Mouse (Mus musculus) CH12.LX (cell line): Measurements from ENCODE around the gene Appbp2. TPM values are rescaled to one million over a fixed set of nuclear protein-coding genes. Genes with fewer than 3 reads are reported as not detected.

ENCODE experiments used
- DNase-seq: peaks from one replicate; pipeline ENCODE4 v3.0.0-alpha.2; 2013; ENCODE audit errors: extremely low read depth
- H3K27ac ChIP-seq: 2 replicates; pipeline ENCODE4 v1.5.1; 2012; ENCODE audit warnings: low read depth, mild to moderate bottlenecking, control low read depth, moderate library complexity; ENCODE audit not compliant: insufficient read depth
- H3K27me3 ChIP-seq: replicated peaks from 2 replicates; pipeline ENCODE3; 2012; ENCODE audit warnings: inconsistent platforms
- H3K36me3 ChIP-seq, 2 experiments: replicated peaks in 1 of 2; 2 replicates each; pipeline versions ENCODE3 to v1.6.1; 2012; ENCODE audit warnings: inconsistent platforms in 1 of 2, low read length in 1 of 2, mild to moderate bottlenecking in 1 of 2, mixed read lengths in 1 of 2, moderate library complexity in 1 of 2; ENCODE audit not compliant: control insufficient read depth in 1 of 2, insufficient read depth in 1 of 2
- H3K4me1 ChIP-seq, 2 experiments: 2 replicates each; pipeline ENCODE4 v1.6.1; 2012; ENCODE audit warnings: inconsistent platforms in 1 of 2, moderate library complexity in 1 of 2; ENCODE audit not compliant: insufficient read depth in 2 of 2, control insufficient read depth in 1 of 2
- H3K4me2 ChIP-seq: 2 replicates; pipeline ENCODE4 v1.6.1; 2012; ENCODE audit warnings: low read depth, mild to moderate bottlenecking, control low read depth; ENCODE audit not compliant: poor library complexity, insufficient read depth, severe bottlenecking
- H3K4me3 ChIP-seq, 3 experiments: fragments of 150-350 bp in 1 of 3; sonication (generic) in 1 of 3; replicated peaks in 1 of 3; 2 replicates each; pipeline versions ENCODE3 to v1.5.1; 2011 to 2012; ENCODE audit warnings: low read depth in 2 of 3, low read length in 2 of 3, mild to moderate bottlenecking in 2 of 3, moderate library complexity in 2 of 3, control low read depth in 1 of 3, improper control_type of control experiment in 1 of 3, inconsistent platforms in 1 of 3, mixed read lengths in 1 of 3; ENCODE audit not compliant: poor library complexity in 1 of 3
- H3K79me2 ChIP-seq: replicated peaks from 2 replicates; pipeline ENCODE4 v1.6.1; 2012; ENCODE audit warnings: mild to moderate bottlenecking, moderate library complexity; ENCODE audit not compliant: control insufficient read depth, poor library complexity, insufficient read depth, severe bottlenecking; ENCODE audit errors: extremely low read depth
- H3K9ac ChIP-seq: 2 replicates; pipeline ENCODE4 v1.6.1; 2012; ENCODE audit warnings: low read depth, mild to moderate bottlenecking, control low read depth, moderate library complexity; ENCODE audit not compliant: insufficient read depth
- H3K9me3 ChIP-seq: replicated peaks from 2 replicates; pipeline ENCODE3; 2012; ENCODE audit warnings: low read length, inconsistent platforms, mixed read lengths
- BHLHE40 ChIP-seq: IDR thresholded peaks from 2 replicates; pipeline ENCODE4 v1.6.1; 2011; ENCODE audit warnings: mild to moderate bottlenecking, low read depth, low read length, improper control_type of control experiment
- CHD2 ChIP-seq: IDR thresholded peaks from 2 replicates; pipeline ENCODE4 v1.6.1; 2011; ENCODE audit warnings: low read length, improper control_type of control experiment
- CTCF ChIP-seq, 2 experiments: IDR thresholded peaks in 1 of 2; conservative IDR thresholded peaks in 1 of 2; 2 replicates each; pipeline ENCODE4 v1.5.1; 2011 to 2012; ENCODE audit warnings: low read depth in 2 of 2, low read length in 2 of 2, improper control_type of control experiment in 1 of 2, inconsistent platforms in 1 of 2, mild to moderate bottlenecking in 1 of 2, moderate library complexity in 1 of 2
- EP300 ChIP-seq: IDR thresholded peaks from 2 replicates; pipeline ENCODE4 v1.6.1; 2011; ENCODE audit warnings: low read length, improper control_type of control experiment
- IRF4 ChIP-seq: IDR thresholded peaks from 2 replicates; pipeline ENCODE4 v1.6.1; 2014; ENCODE audit warnings: low read depth, mild to moderate bottlenecking, inconsistent platforms, low read length, improper control_type of control experiment
- JUND ChIP-seq: conservative IDR thresholded peaks from 2 replicates; pipeline ENCODE4 v1.6.1; 2011; ENCODE audit warnings: low read depth, low read length, improper control_type of control experiment
- MAFK ChIP-seq: IDR thresholded peaks from 2 replicates; pipeline ENCODE4 v1.6.1; 2011; ENCODE audit warnings: low read length, improper control_type of control experiment; ENCODE audit not compliant: insufficient replicate concordance
- MAX ChIP-seq: IDR thresholded peaks from 2 replicates; pipeline ENCODE4 v1.6.1; 2011; ENCODE audit warnings: low read length, improper control_type of control experiment
- MAZ ChIP-seq: IDR thresholded peaks from 2 replicates; pipeline ENCODE4 v1.6.1; 2012; ENCODE audit warnings: low read depth, mild to moderate bottlenecking, inconsistent platforms, low read length, improper control_type of control experiment, moderate library complexity
- MXI1 ChIP-seq: IDR thresholded peaks from 2 replicates; pipeline ENCODE4 v1.6.1; 2011; ENCODE audit warnings: mild to moderate bottlenecking, low read depth, low read length, improper control_type of control experiment
- MYC ChIP-seq: IDR thresholded peaks from 2 replicates; pipeline ENCODE4 v1.6.1; 2011; ENCODE audit warnings: low read depth, mild to moderate bottlenecking, improper control_type of control experiment, low read length
- NELFE ChIP-seq: IDR thresholded peaks from 2 replicates; pipeline ENCODE4 v1.6.1; 2011; ENCODE audit warnings: low read depth, low read length, improper control_type of control experiment
- POLR2A ChIP-seq: IDR thresholded peaks from 2 replicates; pipeline ENCODE4 v1.6.1; 2011; ENCODE audit warnings: low read depth, mild to moderate bottlenecking, improper control_type of control experiment, low read length
- POLR2AphosphoS2 ChIP-seq: IDR thresholded peaks from 2 replicates; pipeline ENCODE4 v1.6.1; 2011; ENCODE audit warnings: low read depth, low read length, improper control_type of control experiment
- RAD21 ChIP-seq: IDR thresholded peaks from 2 replicates; pipeline ENCODE4 v1.6.1; 2011; ENCODE audit warnings: low read depth, mild to moderate bottlenecking, low read length, improper control_type of control experiment, moderate library complexity
- SIN3A ChIP-seq: IDR thresholded peaks from 2 replicates; pipeline ENCODE4 v1.6.1; 2012; ENCODE audit warnings: low read length, improper control_type of control experiment, inconsistent platforms
- TBP ChIP-seq: conservative IDR thresholded peaks from 2 replicates; pipeline ENCODE4 v1.6.1; 2011; ENCODE audit warnings: low read depth, low read length, improper control_type of control experiment
- UBTF ChIP-seq: IDR thresholded peaks from 2 replicates; pipeline ENCODE4 v1.6.1; 2012; ENCODE audit warnings: low read depth, mild to moderate bottlenecking, inconsistent platforms, low read length, improper control_type of control experiment, moderate library complexity
- USF1 ChIP-seq: IDR thresholded peaks from 2 replicates; pipeline ENCODE4 v1.6.1; 2014; ENCODE audit warnings: low read depth, mild to moderate bottlenecking, inconsistent platforms, low read length, improper control_type of control experiment
- USF2 ChIP-seq: conservative IDR thresholded peaks from 2 replicates; pipeline ENCODE4 v1.6.1; 2011; ENCODE audit warnings: low read depth, low read length, improper control_type of control experiment
- ZC3H11A ChIP-seq: IDR thresholded peaks from 2 replicates; pipeline ENCODE4 v1.6.1; 2012; ENCODE audit warnings: low read depth, mild to moderate bottlenecking, inconsistent platforms, low read length, improper control_type of control experiment
- ZKSCAN1 ChIP-seq: IDR thresholded peaks from 2 replicates; pipeline ENCODE4 v1.6.1; 2012; ENCODE audit warnings: low read depth, inconsistent platforms, low read length, improper control_type of control experiment, borderline replicate concordance
- ZNF384 ChIP-seq: IDR thresholded peaks from 2 replicates; pipeline ENCODE4 v1.6.1; 2012; ENCODE audit warnings: low read depth, low read length, improper control_type of control experiment, inconsistent platforms
- dilution Hi-C: fragments of 300-500 bp; cut with MboI; formaldehyde crosslinking; loops from 2 replicates; pipeline ENCODE4 v1.14.3; 2020; ENCODE audit warnings: low sequenced_read_pairs; ENCODE audit not compliant: extremely low pct_unique_long_range_greater_than_20kb, extremely low pct_ligation_motif_present
- in situ Hi-C: fragments of 300-500 bp; cut with MboI; formaldehyde crosslinking; loops from 3 replicates; pipeline ENCODE4 v1.14.3; 2019; ENCODE audit warnings: low sequenced_read_pairs, low pct_ligation_motif_present, low pct_unique_long_range_greater_than_20kb, mixed read lengths
- polyA plus RNA-seq: library from polyadenylated mRNA; unstranded; fragments of >175 nt; gene quantifications from 2 replicates; pipeline ENCODE4 v1.2.1, GENCODE M21; 2012; ENCODE audit warnings: low read depth; ENCODE audit not compliant: insufficient read length
- total RNA-seq, 2 experiments: library from RNA; depleted of rRNA; stranded (reverse); fragments of 300-350 nt in 1 of 2; fragments of >200 nt in 1 of 2; gene quantifications; 2 replicates each; pipeline ENCODE4 v1.2.3; 2012 to 2014

Appbp2 gene
- total and polyA plus RNA-seq, 3 experiments: 31.1 to 37.4 (median 36.6) TPM

- no peak for TF ChIP-seq ZKSCAN1
- TF ChIP-seq USF2: peak; percentile 81
- TF ChIP-seq CHD2: no peak
- TF ChIP-seq SIN3A: no peak
- peak; percentile 37; the same call in 1 of the 2 replicates for TF ChIP-seq BHLHE40
- TF ChIP-seq JUND: no peak
- TF ChIP-seq TBP: no peak
- peak; percentile 84 for TF ChIP-seq MAX
- TF ChIP-seq, all 38 proteins: peak for 17
Observed at GRCm38 (mm10) chr11:85182617-85183283, 52.2 kb downstream of the Appbp2 start (continued).

GRCm38 (mm10) chr11:85178413-85178812 is 56.5 kb downstream of the Appbp2 start:
- Histone ChIP-seq H3K27ac (no peak overlapping the region), H3K79me2 (no peaks in the 10 kb centered on the region), H3K4me1 (peaks cover 2 to 8% of the 10 kb centered on the region in 2 experiments; a peak in 3 of 4 replicates)
- in situ Hi-C loops (loop anchor here (5.0 to 10.0 kb wide), 3 partner anchors 156 to 346 kb away; partner anchors contain the start of gene Znhit3), dilution Hi-C loops (no loop called here)
- TF ChIP-seq SIN3A: no peak
- TF ChIP-seq, all 38 proteins: peak for 0
- Histone ChIP-seq H3K4me2 (no peak overlapping the region), H3K9me3 (no peaks in the 10 kb centered on the region), H3K9ac (no peak overlapping the region), H3K36me3 (no peaks in the 10 kb centered on the region), H3K27me3 (no peaks in the 10 kb centered on the region), H3K4me3 (no peak overlapping the region)
- DNase-seq: no peak

GRCm38 (mm10) chr11:85177761-85178160 is 57.2 kb downstream of the Appbp2 start:
- H3K9ac ChIP-seq: no peak overlapping the region
- H3K4me2 ChIP-seq: no peak overlapping the region
- H3K9me3 ChIP-seq: no peaks in the 10 kb centered on the region
- TF ChIP-seq UBTF (no peak), CTCF (conservative IDR thresholded peaks at IDR 0.05 in 1 of 2, IDR thresholded peaks at IDR 0.05 in 1 of 2; ENCODE audit: low read depth in 2 of 2, low read length in 2 of 2) (no peak)
- in situ Hi-C loops (loop anchor here (5.0 to 10.0 kb wide), 3 partner anchors 157 to 347 kb away; partner anchors contain the start of gene Znhit3), dilution Hi-C loops (no loop called here)
- no peaks in the 10 kb centered on the region for H3K36me3 ChIP-seq
- no peaks in the 10 kb centered on the region for H3K79me2 ChIP-seq
- H3K27ac ChIP-seq: no peak overlapping the region
- H3K4me1 ChIP-seq: peaks cover 2% of the 10 kb centered on the region in 2 experiments; a peak in 2 of 4 replicates
- no peak for DNase-seq
- H3K4me3 ChIP-seq: no peak overlapping the region
- H3K27me3 ChIP-seq: no peaks in the 10 kb centered on the region

- no peak overlapping the region for H3K27ac ChIP-seq
- dilution Hi-C loops: no loop called here
- H3K4me3 ChIP-seq: no peak overlapping the region
- H3K36me3 ChIP-seq: no peaks in the 10 kb centered on the region
- H3K9me3 ChIP-seq: no peaks in the 10 kb centered on the region
- no peak overlapping the region for H3K9ac ChIP-seq
- in situ Hi-C loops: loop anchor here (5.0 to 10.0 kb wide), 3 partner anchors 159 to 349 kb away; partner anchors contain the start of gene Znhit3
- H3K27me3 ChIP-seq: no peaks in the 10 kb centered on the region
- peaks cover 4 to 14% of the 10 kb centered on the region in 2 experiments for H3K4me1 ChIP-seq
- H3K79me2 ChIP-seq: no peaks in the 10 kb centered on the region
- no peak for DNase-seq
- H3K4me2 ChIP-seq: no peak overlapping the region
- TF ChIP-seq USF1 (no peak), MXI1 (no peak), CHD2 (no peak), POLR2AphosphoS2 (no peak), POLR2A (no peak), SIN3A (no peak), EP300 (no peak), NELFE (no peak), ZKSCAN1 (no peak), ZC3H11A (no peak), MAFK (no peak), ZNF384 (no peak), MYC (no peak), RAD21 (no peak), TBP (no peak), MAX (no peak), MAZ (no peak), IRF4 (no peak)
Observed at GRCm38 (mm10) chr11:85175941-85176340, 59.0 kb downstream of the Appbp2 start.
